Mouse (Mus musculus): ENCODE measurements around the gene Wtap. TPM values are rescaled to one million over a fixed set of nuclear protein-coding genes. Genes with fewer than 3 reads are reported as not detected.
"Not testable (repeated sequence)": the region's sequence is repeated elsewhere in the genome, so short reads cannot be mapped to it uniquely, and the experiment has no call there.

Wtap gene
- polyA plus RNA-seq, 1 experiment from 2014 or later: 166 TPM

- Histone ChIP-seq H3K4me2 (ENCODE audit: low read length) (no peak overlapping the region), H3K9ac (ENCODE audit: low read length) (no peak overlapping the region), H3K4me1 (ENCODE audit: control insufficient read depth, insufficient read depth, low read length) (peaks cover 2% of the 10 kb centered on the region; the same call in 1 of the 2 replicates), H3K27ac (ENCODE audit: low read depth, low read length) (no peak overlapping the region), H3K36me3 (ENCODE audit: control insufficient read depth, insufficient read depth, low read length) (peaks cover 50% of the 10 kb centered on the region), H3K27me3 (replicated peaks; ENCODE audit: control insufficient read depth, insufficient read depth, low read length) (no peaks in the 10 kb centered on the region), H3K4me3 (ENCODE audit: low read depth, low read length) (no peak overlapping the region), H3K9me3 (replicated peaks; ENCODE audit: control insufficient read depth, low read length) (no peaks in the 10 kb centered on the region)
- ATAC-seq (no peak), DNase-seq (ENCODE audit: low spot score) (no peak)
- WGBS: 91% methylated on average over 6 of the region's 6 CpGs
Measured at GRCm38 (mm10) chr17:12942459-12943162, 51.4 kb downstream of the Wtap start.

GRCm38 (mm10) chr17:12941543-12942260, 52.3 kb downstream of the Wtap start:
- WGBS: 79% methylated on average over 8 of the region's 8 CpGs

GRCm38 (mm10) chr17:12940151-12940805, 53.7 kb downstream of the Wtap start, which contains the start of gene Acat3:
Gene Acat3 (minus strand): TSS chr17:12940600.
- Histone ChIP-seq H3K4me1 (ENCODE audit: control insufficient read depth, insufficient read depth, low read length) (peaks cover 2% of the 10 kb centered on the region; the same call in 1 of the 2 replicates), H3K36me3 (ENCODE audit: control insufficient read depth, insufficient read depth, low read length) (peaks cover 31% of the 10 kb centered on the region), H3K9ac (ENCODE audit: low read length) (no peak within 1 kb of the TSS), H3K4me2 (ENCODE audit: low read length) (peak within 1 kb of the TSS; percentile 43), H3K4me3 (ENCODE audit: low read depth, low read length) (peak within 1 kb of the TSS; percentile 14; the same call in 1 of the 2 replicates), H3K27me3 (replicated peaks; ENCODE audit: control insufficient read depth, insufficient read depth, low read length) (no peaks in the 10 kb centered on the region), H3K9me3 (replicated peaks; ENCODE audit: control insufficient read depth, low read length) (no peaks in the 10 kb centered on the region), H3K27ac (ENCODE audit: low read depth, low read length) (no peak within 1 kb of the TSS)
- peak; percentile 65 for ATAC-seq
- no peak for DNase-seq (ENCODE audit: low spot score)
- WGBS: 14% methylated on average over 27 of the region's 27 CpGs

More at GRCm38 (mm10) chr17:12941543-12942260, 52.3 kb downstream of the Wtap start:
- H3K36me3 ChIP-seq (ENCODE audit: control insufficient read depth, insufficient read depth, low read length): peaks cover 44% of the 10 kb centered on the region
- H3K4me3 ChIP-seq (ENCODE audit: low read depth, low read length): no peak overlapping the region
- no peaks in the 10 kb centered on the region for H3K9me3 ChIP-seq (replicated peaks; ENCODE audit: control insufficient read depth, low read length)
- DNase-seq (ENCODE audit: low spot score) (no peak), ATAC-seq (no peak)
- H3K9ac ChIP-seq (ENCODE audit: low read length): no peak overlapping the region
- H3K27me3 ChIP-seq (replicated peaks; ENCODE audit: control insufficient read depth, insufficient read depth, low read length): no peaks in the 10 kb centered on the region
- H3K4me1 ChIP-seq (ENCODE audit: control insufficient read depth, insufficient read depth, low read length): peaks cover 2% of the 10 kb centered on the region; the same call in 1 of the 2 replicates
- no peak overlapping the region for H3K27ac ChIP-seq (ENCODE audit: low read depth, low read length)
- no peak overlapping the region for H3K4me2 ChIP-seq (ENCODE audit: low read length)

DNA sequence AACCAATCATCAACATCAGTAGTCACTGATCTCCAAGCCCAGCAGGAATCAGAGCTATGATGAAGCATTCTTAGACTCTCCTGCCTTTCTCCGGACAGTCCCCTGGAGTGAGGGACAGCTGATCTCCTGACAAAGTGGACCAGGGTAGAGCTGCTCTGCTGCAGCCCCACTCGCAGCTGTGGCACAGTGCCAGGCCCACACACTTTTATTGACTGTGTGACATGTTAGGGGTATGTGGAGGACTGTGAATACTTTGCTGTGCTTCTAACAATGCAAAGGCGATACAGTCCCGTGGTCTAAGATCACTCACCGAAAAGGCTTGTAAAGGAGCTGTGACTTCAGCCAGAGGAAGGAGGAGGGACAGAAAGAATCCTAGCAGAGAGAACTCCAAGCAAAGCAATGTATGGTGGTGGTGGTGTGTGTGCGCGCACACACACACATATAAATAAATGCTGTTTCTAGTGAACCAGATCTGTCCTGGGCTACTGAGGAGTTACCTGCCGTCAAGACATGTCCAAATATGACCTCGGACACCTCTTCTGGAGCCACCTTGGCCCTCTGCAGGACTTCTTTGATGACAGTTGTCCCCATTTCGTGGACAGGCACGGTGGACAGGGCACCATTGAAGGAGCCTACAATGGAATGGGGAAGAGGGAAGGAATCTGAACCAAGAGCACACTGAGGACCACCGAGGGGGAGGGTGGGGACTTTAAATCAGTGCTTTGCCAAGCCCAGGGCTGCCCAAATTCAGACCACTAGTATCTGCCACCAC, 54.4 kb downstream of the Wtap start:
- WGBS: 24% methylated on average over 2 of the region's 12 CpGs
- peak overlapping the region; percentile 14; the same call in 1 of the 2 replicates for H3K4me3 ChIP-seq (ENCODE audit: low read depth, low read length)
- not testable (repeated sequence) for H3K27ac ChIP-seq (ENCODE audit: low read depth, low read length)

DNA sequence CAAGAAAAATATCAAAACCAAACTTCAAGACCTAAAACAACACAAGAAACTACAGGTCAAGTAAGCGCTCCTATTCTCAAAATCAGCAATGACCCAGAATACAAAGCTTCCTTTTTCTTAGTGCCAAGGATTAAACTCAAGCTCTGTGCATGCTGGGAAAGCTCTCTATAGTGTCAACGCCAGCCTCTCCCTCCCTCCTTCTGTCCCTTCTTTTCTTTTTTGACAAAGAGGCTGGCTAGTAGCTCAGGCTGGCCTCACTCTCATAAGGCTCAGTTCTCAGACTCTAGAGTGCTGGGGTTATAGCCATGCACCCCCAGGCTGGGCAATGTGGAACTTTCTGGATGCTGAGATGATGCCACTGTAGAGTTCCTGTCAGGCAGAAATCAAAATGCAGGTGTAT, 55.9 kb downstream of the Wtap start:
- H3K4me3 ChIP-seq (ENCODE audit: low read depth, low read length): no peak overlapping the region
- H3K27me3 ChIP-seq (replicated peaks; ENCODE audit: control insufficient read depth, insufficient read depth, low read length): no peaks in the 10 kb centered on the region
- H3K9me3 ChIP-seq (replicated peaks; ENCODE audit: control insufficient read depth, low read length): no peaks in the 10 kb centered on the region
- no peak for ATAC-seq
- peaks cover 2% of the 10 kb centered on the region; the same call in 1 of the 2 replicates for H3K4me1 ChIP-seq (ENCODE audit: control insufficient read depth, insufficient read depth, low read length)
- H3K9ac ChIP-seq (ENCODE audit: low read length): no peak overlapping the region
- no peak overlapping the region for H3K27ac ChIP-seq (ENCODE audit: low read depth, low read length)
- no peak overlapping the region for H3K4me2 ChIP-seq (ENCODE audit: low read length)
- H3K36me3 ChIP-seq (ENCODE audit: control insufficient read depth, insufficient read depth, low read length): peaks cover 11% of the 10 kb centered on the region
- 9% methylated on average over 2 of the region's 2 CpGs for WGBS
- DNase-seq (ENCODE audit: low spot score): peak; percentile 25

More for the DNA sequence above, 54.4 kb downstream of the Wtap start:
- Histone ChIP-seq H3K36me3 (ENCODE audit: control insufficient read depth, insufficient read depth, low read length) (peaks cover 24% of the 10 kb centered on the region), H3K4me2 (ENCODE audit: low read length) (peak overlapping the region; percentile 43)
- DNase-seq (ENCODE audit: low spot score); H3K27me3 ChIP-seq (replicated peaks; ENCODE audit: control insufficient read depth, insufficient read depth, low read length); H3K9me3 ChIP-seq (replicated peaks; ENCODE audit: control insufficient read depth, low read length); H3K4me1 ChIP-seq (ENCODE audit: control insufficient read depth, insufficient read depth, low read length); H3K9ac ChIP-seq (ENCODE audit: low read length): not testable (repeated sequence)
- ATAC-seq: peak; percentile 55

GRCm38 (mm10) chr17:12937412-12937970, 56.5 kb downstream of the Wtap start:
- Histone ChIP-seq H3K27me3 (replicated peaks; ENCODE audit: control insufficient read depth, insufficient read depth, low read length) (no peaks in the 10 kb centered on the region), H3K9me3 (replicated peaks; ENCODE audit: control insufficient read depth, low read length) (no peaks in the 10 kb centered on the region), H3K4me3 (ENCODE audit: low read depth, low read length) (no peak overlapping the region), H3K9ac (ENCODE audit: low read length) (no peak overlapping the region), H3K4me2 (ENCODE audit: low read length) (no peak overlapping the region), H3K36me3 (ENCODE audit: control insufficient read depth, insufficient read depth, low read length) (peaks cover 5% of the 10 kb centered on the region; the same call in 1 of the 2 replicates), H3K4me1 (ENCODE audit: control insufficient read depth, insufficient read depth, low read length) (peaks cover 2% of the 10 kb centered on the region; the same call in 1 of the 2 replicates), H3K27ac (ENCODE audit: low read depth, low read length) (no peak overlapping the region)
- DNase-seq (ENCODE audit: low spot score) (no peak), ATAC-seq (no peak)
- 94% methylated on average over 2 of the region's 2 CpGs for WGBS

GRCm38 (mm10) chr17:12935719-12936118, 58.2 kb downstream of the Wtap start:
- Histone ChIP-seq H3K4me1 (ENCODE audit: control insufficient read depth, insufficient read depth, low read length) (peaks cover 2% of the 10 kb centered on the region; the same call in 1 of the 2 replicates), H3K9me3 (replicated peaks; ENCODE audit: control insufficient read depth, low read length) (no peaks in the 10 kb centered on the region), H3K27me3 (replicated peaks; ENCODE audit: control insufficient read depth, insufficient read depth, low read length) (no peaks in the 10 kb centered on the region), H3K4me3 (ENCODE audit: low read depth, low read length) (no peak overlapping the region), H3K36me3 (ENCODE audit: control insufficient read depth, insufficient read depth, low read length) (no peaks in the 10 kb centered on the region), H3K4me2 (ENCODE audit: low read length) (no peak overlapping the region), H3K9ac (ENCODE audit: low read length) (no peak overlapping the region), H3K27ac (ENCODE audit: low read depth, low read length) (no peak overlapping the region)
- WGBS: 5% methylated on average over 4 of the region's 4 CpGs
- DNase-seq (ENCODE audit: low spot score) (no peak), ATAC-seq (no peak)

- H3K4me3 ChIP-seq (ENCODE audit: low read depth, low read length); H3K4me2 ChIP-seq (ENCODE audit: low read length); DNase-seq (ENCODE audit: low spot score); H3K9me3 ChIP-seq (replicated peaks; ENCODE audit: control insufficient read depth, low read length); H3K4me1 ChIP-seq (ENCODE audit: control insufficient read depth, insufficient read depth, low read length); H3K9ac ChIP-seq (ENCODE audit: low read length); H3K27me3 ChIP-seq (replicated peaks; ENCODE audit: control insufficient read depth, insufficient read depth, low read length); H3K27ac ChIP-seq (ENCODE audit: low read depth, low read length); ATAC-seq; H3K36me3 ChIP-seq (ENCODE audit: control insufficient read depth, insufficient read depth, low read length): not testable (repeated sequence)
- WGBS: 92% methylated on average over 5 of the region's 5 CpGs
Measured at GRCm38 (mm10) chr17:12931576-12931975, 62.4 kb downstream of the Wtap start.
